Mouse (Mus musculus): Measurements from ENCODE around the gene Olfr766-ps1. TPM values are rescaled to one million over a fixed set of nuclear protein-coding genes. Genes with fewer than 3 reads are reported as not detected.
"Not testable (repeated sequence)": the region's sequence is repeated elsewhere in the genome, so short reads cannot be mapped to it uniquely, and the experiment has no call there.

Gene Olfr766-ps1
- not detected for total RNA-seq (2022)

GRCm38 (mm10) chr10:129068877-129069276 is at the start of gene Olfr766-ps1:
TSS of gene Olfr766-ps1 (minus strand) at chr10:129068977.
- DNase-seq (ENCODE audit: low spot score in 2 of 2) = no peak

- DNase-seq (ENCODE audit: low spot score in 2 of 2) = no peak
Observed at GRCm38 (mm10) chr10:129117761-129118160, 49.0 kb upstream of the Olfr766-ps1 start, which contains the start of gene Olfr769. TSS of gene Olfr769 (minus strand) at chr10:129117861.

DNA sequence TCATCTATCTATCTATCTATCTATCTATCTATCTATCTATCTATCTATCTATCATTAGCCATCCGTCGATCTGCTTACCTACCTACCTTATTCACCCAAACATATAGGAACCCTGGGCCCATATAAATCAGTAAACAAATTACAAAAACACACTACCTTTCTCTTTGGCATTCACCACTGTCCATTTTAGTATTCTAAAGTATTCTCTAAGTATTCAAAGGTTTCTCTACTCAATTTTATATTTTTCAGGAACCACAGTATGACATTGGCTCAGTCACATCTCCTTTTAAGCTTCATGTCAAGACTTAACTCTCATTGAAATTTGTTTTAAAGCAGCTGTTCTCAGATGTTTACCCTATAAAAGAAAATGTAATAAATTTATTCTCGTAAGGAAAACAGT is 46.4 kb upstream of the Olfr766-ps1 start:
- DNase-seq (ENCODE audit: low spot score in 2 of 2) = no peak

- no peak for DNase-seq (ENCODE audit: low spot score in 2 of 2)
Observed at GRCm38 (mm10) chr10:129101231-129101630, 32.5 kb upstream of the Olfr766-ps1 start.

GRCm38 (mm10) chr10:129099275-129099674 is 30.5 kb upstream of the Olfr766-ps1 start, which contains the start of gene Olfr768:
TSS of gene Olfr768 (minus strand) at chr10:129099375.
- DNase-seq (ENCODE audit: low spot score in 2 of 2) = no peak

GRCm38 (mm10) chr10:129082810-129083209 is 14.0 kb upstream of the Olfr766-ps1 start, which contains the start of gene Olfr767:
TSS of gene Olfr767 (minus strand) at chr10:129082910.
- not testable (repeated sequence) for DNase-seq (ENCODE audit: low spot score in 2 of 2)

- not testable (repeated sequence) for DNase-seq (ENCODE audit: low spot score in 2 of 2)
Observed at GRCm38 (mm10) chr10:129049898-129050297, 18.9 kb downstream of the Olfr766-ps1 start, which contains the start of gene Olfr765. TSS of gene Olfr765 (minus strand) at chr10:129049998.

- no peak for DNase-seq (ENCODE audit: low spot score in 2 of 2)
Observed at GRCm38 (mm10) chr10:129039796-129040195, 29.0 kb downstream of the Olfr766-ps1 start, which contains the start of gene Olfr764-ps1. TSS of gene Olfr764-ps1 (minus strand) at chr10:129039896.

- DNase-seq (ENCODE audit: low spot score in 2 of 2) = no peak
Observed at GRCm38 (mm10) chr10:129028343-129028742, 40.4 kb downstream of the Olfr766-ps1 start.

- peak in 1 of 2 experiments; percentile 34 for DNase-seq (ENCODE audit: low spot score in 2 of 2)
Observed at GRCm38 (mm10) chr10:129026018-129026662, 42.6 kb downstream of the Olfr766-ps1 start.

DNA sequence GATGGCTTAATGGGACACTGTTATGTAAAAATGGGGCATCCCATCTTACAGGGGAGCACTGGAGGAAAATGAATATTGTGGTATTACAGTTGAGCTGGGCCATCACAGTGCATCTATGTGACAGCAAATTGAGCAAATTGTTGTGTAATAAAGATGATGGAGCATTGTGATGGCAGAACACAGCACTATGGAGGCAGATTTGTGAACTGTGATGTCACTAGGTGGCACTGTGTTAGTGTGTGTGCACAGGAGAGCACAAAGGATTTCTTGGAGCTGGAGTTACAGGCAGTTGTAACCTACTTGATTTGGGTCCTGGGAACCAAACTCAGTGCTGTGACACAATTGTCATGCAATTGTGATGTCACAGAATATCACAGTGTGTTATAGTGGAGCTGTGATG is 45.5 kb downstream of the Olfr766-ps1 start:
- no peak for DNase-seq (ENCODE audit: low spot score in 2 of 2)

DNA sequence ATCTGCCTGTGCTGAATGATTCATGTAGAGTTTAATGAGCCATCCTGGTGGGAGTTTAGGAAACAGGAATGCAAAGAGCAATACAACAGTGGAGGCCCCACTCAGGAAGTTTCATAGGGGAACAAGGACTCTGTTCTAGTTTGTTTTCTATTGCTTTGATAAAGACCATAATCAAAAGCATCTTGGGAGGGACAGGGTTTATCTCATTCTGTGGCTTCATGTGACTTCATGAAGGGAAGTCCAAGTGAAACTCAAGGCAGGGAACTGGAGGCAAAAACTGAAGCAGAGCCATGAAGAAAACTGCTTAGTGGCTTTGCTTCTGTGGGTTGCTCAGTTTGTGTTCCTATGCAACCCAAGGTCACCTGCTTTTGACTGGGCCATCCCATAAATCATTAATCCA is 54.3 kb downstream of the Olfr766-ps1 start:
- no peak for DNase-seq (ENCODE audit: low spot score in 2 of 2)

Other genes starting within 250 kb of the Olfr766-ps1 start
- 10 to 100 TPM in 1 of 4 experiments, 1 to 10 TPM in 3; 8.9 to 10.5 (median 9.6) TPM for gene Ormdl2, start 247.3 kb downstream of the Olfr766-ps1 start, total RNA-seq (2022)
- 10 to 100 TPM; 19.9 to 22.7 (median 22.3) TPM for gene Gdf11, start 177.3 kb downstream of the Olfr766-ps1 start, total RNA-seq (2022)
- 100 to 1,000 TPM in 2 of 4 experiments, 10 to 100 TPM in 2; 76.9 to 199 (median 126) TPM for gene Cd63, start 168.0 kb downstream of the Olfr766-ps1 start, total RNA-seq (2022)
- 1 to 10 TPM; 4.5 to 7.8 (median 7.2) TPM for gene Rdh5, start 146.1 kb downstream of the Olfr766-ps1 start, total RNA-seq (2022)
- gene Bloc1s1, start 144.9 kb downstream of the Olfr766-ps1 start, total RNA-seq (2022) = 100 to 1,000 TPM in 2 of 4 experiments, 10 to 100 TPM in 2; 69.0 to 104 (median 90.6) TPM
- gene Itga7, start 135.2 kb downstream of the Olfr766-ps1 start, total RNA-seq (2022) = 10 to 100 TPM; 29.5 to 35.4 (median 31.6) TPM
- not detected for gene Mettl7b, start 108.0 kb downstream of the Olfr766-ps1 start, total RNA-seq (2022)
- gene Olfr9, start 79.5 kb downstream of the Olfr766-ps1 start, total RNA-seq (2022) = not detected
- gene Olfr763, start 58.2 kb downstream of the Olfr766-ps1 start, total RNA-seq (2022) = not detected
- not detected for gene Olfr764-ps1, start 29.1 kb downstream of the Olfr766-ps1 start, total RNA-seq (2022)
- not detected for gene Olfr765, start 19.0 kb downstream of the Olfr766-ps1 start, total RNA-seq (2022)
- under 1 TPM in 1 of 4 experiments, not detected in 3; 0.11 TPM for gene Olfr767, start 13.9 kb upstream of the Olfr766-ps1 start, total RNA-seq (2022)
- not detected for gene Olfr768, start 30.4 kb upstream of the Olfr766-ps1 start, total RNA-seq (2022)
- gene Olfr769, start 48.9 kb upstream of the Olfr766-ps1 start, total RNA-seq (2022) = not detected
- not detected for gene Olfr770, start 70.0 kb upstream of the Olfr766-ps1 start, total RNA-seq (2022)
- not detected for gene Olfr771, start 95.8 kb upstream of the Olfr766-ps1 start, total RNA-seq (2022)
- gene Olfr772, start 108.9 kb upstream of the Olfr766-ps1 start, total RNA-seq (2022) = not detected
- not detected for gene Olfr773, start 118.4 kb upstream of the Olfr766-ps1 start, total RNA-seq (2022)
- not detected for gene Olfr774, start 167.2 kb upstream of the Olfr766-ps1 start, total RNA-seq (2022)
- under 1 TPM in 1 of 4 experiments, not detected in 3; 0.12 TPM for gene Olfr775, start 179.4 kb upstream of the Olfr766-ps1 start, total RNA-seq (2022)
- not detected for gene Olfr776, start 190.2 kb upstream of the Olfr766-ps1 start, total RNA-seq (2022)
- gene Olfr777, start 202.5 kb upstream of the Olfr766-ps1 start, total RNA-seq (2022) = not detected
- not detected for gene Olfr780, start 249.1 kb upstream of the Olfr766-ps1 start, total RNA-seq (2022)

Measured in layer of hippocampus, adult 8-10 months (tissue).